9 mouse cellular contexts compared by ENCODE assay signal in the genomic region with DNA sequence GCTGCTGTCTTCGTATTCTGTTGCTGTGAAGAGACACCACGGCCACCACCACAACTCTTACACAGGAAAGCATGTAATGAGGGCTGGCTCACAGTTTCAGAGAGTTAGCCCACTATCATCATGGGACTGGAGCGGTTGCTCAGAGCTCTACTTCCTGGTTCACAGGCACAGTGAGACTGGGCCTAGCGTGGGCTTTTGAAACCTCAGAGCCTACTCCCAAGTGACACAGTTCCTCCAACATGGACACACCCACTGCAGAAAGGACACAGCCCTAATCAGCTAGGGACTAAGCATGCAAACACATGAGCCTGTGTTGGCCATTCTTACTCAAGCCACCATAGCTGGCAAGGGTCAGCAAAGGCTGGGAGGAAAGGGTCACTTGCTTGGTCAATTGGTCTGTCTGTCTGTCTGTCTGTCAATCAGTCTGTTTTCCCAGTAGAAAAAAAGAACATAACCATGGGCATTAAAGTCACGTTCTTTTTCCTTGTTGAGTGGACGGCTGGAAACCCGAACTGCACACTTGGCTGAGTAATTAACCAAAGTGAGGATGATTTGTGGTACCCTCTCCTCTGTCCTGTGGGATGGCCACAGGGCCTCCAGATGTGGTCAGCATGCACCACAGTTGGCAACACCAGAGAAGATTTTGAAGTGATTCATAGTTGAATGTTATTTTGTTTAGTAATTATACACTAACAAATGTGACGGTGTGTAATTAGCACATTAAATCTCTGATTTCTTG. TPM values are rescaled to one million over a fixed set of nuclear protein-coding genes. Genes with fewer than 3 reads are reported as not detected.
DNase-seq lines count a peak whose midpoint lies in the region; ATAC-seq lines count a peak whose summit lies in the region.
"Had no signal": no experiment of that assay in that cellular context is flagged by ENCODE, and none has a peak within 500 bp of the region (broad histone marks: within the 10 kb centered on the region; RNA-seq: fewer than 3 reads in every experiment).

No protein-coding gene starts in this region.

- peaks cover 61% of the 10 kb centered on the region for H3K4me1 ChIP-seq in brown adipose tissue, adult 24 weeks (ENCODE audit: control insufficient read depth, insufficient read depth, insufficient read length, low read length)
- peaks cover 71% of the 10 kb centered on the region for H3K4me1 ChIP-seq in liver, embryonic 15.5 days (replicated peaks)
- peaks cover 42% of the 10 kb centered on the region for H3K4me1 ChIP-seq in stomach, embryonic 15.5 days

- peak overlapping the region; percentile 77 for H3K27ac ChIP-seq in brown adipose tissue, adult 24 weeks (replicated peaks; ENCODE audit: low read depth, low read length)
- H3K27ac ChIP-seq in liver, embryonic 15.5 days (replicated peaks) = peak overlapping the region; percentile 38; the same call in 1 of the 2 replicates
- peak overlapping the region; percentile 0; the same call in 1 of the 2 replicates for H3K27ac ChIP-seq in stomach, embryonic 15.5 days

- 50% methylated on average over 8 of the region's 8 CpGs for WGBS in liver, embryonic 15.5 days (ENCODE audit: insufficient replicate concordance)
- 69% methylated on average over 8 of the region's 8 CpGs for WGBS in stomach, embryonic 15.5 days

- no peaks in the 10 kb centered on the region for H3K9me3 ChIP-seq in liver, embryonic 15.5 days (replicated peaks)
- no peaks in the 10 kb centered on the region for H3K9me3 ChIP-seq in stomach, embryonic 15.5 days

- no peak for ATAC-seq in liver, embryonic 15.5 days (ENCODE audit: insufficient read depth)
- ATAC-seq in stomach, embryonic 15.5 days (ENCODE audit: insufficient read depth, low FRiP score, low read depth) = peak; percentile 48

- DNase-seq in thymus, postnatal 0 days (ENCODE audit: low spot score) = peak; percentile 61
- no peak for DNase-seq in thymus, adult 18-20 months
- no peak for DNase-seq in layer of hippocampus, adult 9-10 months (ENCODE audit: low spot score)
- DNase-seq in cerebellum, adult 8-10 months = no peak
- DNase-seq in layer of hippocampus, postnatal 10 days (ENCODE audit: low spot score in 2 of 2) = no peak
- DNase-seq: cerebellum, adult 9-10 months had no signal

- H3K27me3 ChIP-seq in liver, embryonic 15.5 days = no peaks in the 10 kb centered on the region
- no peaks in the 10 kb centered on the region for H3K27me3 ChIP-seq in stomach, embryonic 15.5 days (replicated peaks)

- no peak overlapping the region for H3K4me3 ChIP-seq in brown adipose tissue, adult 24 weeks (ENCODE audit: insufficient read depth, low read depth, low read length)
- no peak overlapping the region for H3K4me3 ChIP-seq in liver, embryonic 15.5 days (replicated peaks)
- H3K4me3 ChIP-seq in stomach, embryonic 15.5 days (replicated peaks) = no peak overlapping the region

- H3K4me2 ChIP-seq in liver, embryonic 15.5 days = 0 out of 2 replicates have a peak overlapping the region, but pooled peaks have one; percentile 10
- no peak overlapping the region for H3K4me2 ChIP-seq in stomach, embryonic 15.5 days

- H3K36me3 ChIP-seq in liver, embryonic 15.5 days (replicated peaks) = no peaks in the 10 kb centered on the region
- H3K36me3 ChIP-seq in stomach, embryonic 15.5 days = no peaks in the 10 kb centered on the region

- H3K9ac ChIP-seq in liver, embryonic 15.5 days = no peak overlapping the region
- no peak overlapping the region for H3K9ac ChIP-seq in stomach, embryonic 15.5 days

RNA-seq across cellular contexts. Expression of a gene that starts 56.7 kb away (rescaled TPM):
- polyA plus RNA-seq in thymus, postnatal 0 days (2015; fragmentation: Nextera tagmentation; extraction: Ambion mirVana) = 309 and 319 TPM in 2 replicates
- 44.0 and 64.3 TPM in 2 replicates for polyA plus RNA-seq in brown adipose tissue, adult 24 weeks (2012; ENCODE audit: insufficient read depth, insufficient read length, missing spikeins)
- 64.2 and 66.0 TPM in 2 replicates for polyA plus RNA-seq in liver, embryonic 15.5 days (2015; fragmentation: Nextera tagmentation; extraction: Ambion mirVana)
- 145 and 154 TPM in 2 replicates for polyA plus RNA-seq in stomach, embryonic 15.5 days (2015; fragmentation: Nextera tagmentation; extraction: Ambion mirVana)
- 100 to 1,000 TPM; 247 to 251 TPM for total RNA-seq in layer of hippocampus, postnatal 10 days (2021)

Comparison
In these comparisons a context has a peak if more than half of its experiments do, and no peak if none do; other contexts are left out.
1. H3K27ac ChIP-seq: peak in every context shown above with its lines; median percentile 77 in brown adipose tissue, adult 24 weeks; 38 in liver, embryonic 15.5 days; 0 in stomach, embryonic 15.5 days.